Mouse (Mus musculus) liver, adult 2 months (tissue): Measurements from ENCODE around the gene Palm2. TPM values are rescaled to one million over a fixed set of nuclear protein-coding genes. Genes with fewer than 3 reads are reported as not detected.

Source experiments
- DNase-seq: peaks from one replicate; pipeline ENCODE4 v3.0.0-alpha.2; 2011; ENCODE audit warnings: low read depth, low spot score; ENCODE audit errors: extremely low read depth
- H3K27ac ChIP-seq: fragments of 200-500 bp; replicated peaks from 2 replicates; pipeline ENCODE4 v1.5.1; 2012; ENCODE audit warnings: low read depth, mild to moderate bottlenecking, control low read depth, inconsistent platforms, low read length; ENCODE audit not compliant: insufficient read depth
- H3K27me3 ChIP-seq: fragments of 200-500 bp; 2 replicates; pipeline ENCODE4 v1.6.1; 2012; ENCODE audit warnings: mild to moderate bottlenecking, moderate library complexity, low read length, inconsistent platforms; ENCODE audit not compliant: control insufficient read depth, insufficient read depth
- H3K36me3 ChIP-seq: fragments of 200-500 bp; 2 replicates; pipeline ENCODE4 v1.6.1; 2012; ENCODE audit warnings: low read length, inconsistent platforms; ENCODE audit not compliant: control insufficient read depth, insufficient read depth
- H3K4me1 ChIP-seq: fragments of 200-500 bp; 2 replicates; pipeline ENCODE4 v1.6.1; 2011; ENCODE audit warnings: low read length; ENCODE audit not compliant: control insufficient read depth, insufficient read depth
- H3K4me3 ChIP-seq: fragments of 200-500 bp; 2 replicates; pipeline ENCODE4 v1.5.1; 2011; ENCODE audit warnings: low read depth, mild to moderate bottlenecking, control low read depth, low read length, moderate library complexity; ENCODE audit not compliant: insufficient read depth
- H3K79me2 ChIP-seq: fragments of 200-500 bp; 2 replicates; pipeline ENCODE4 v1.6.1; 2012; ENCODE audit warnings: inconsistent platforms, mild to moderate bottlenecking, low read length, moderate library complexity; ENCODE audit not compliant: control insufficient read depth, insufficient read depth
- H3K9ac ChIP-seq: fragments of 200-500 bp; 2 replicates; pipeline ENCODE4 v1.6.1; 2012; ENCODE audit warnings: low read depth, mild to moderate bottlenecking, control low read depth, inconsistent platforms, low read length
- CTCF ChIP-seq: fragments of 200-500 bp; IDR thresholded peaks from 2 replicates; pipeline ENCODE4 v1.5.1; 2011; ENCODE audit warnings: low read depth, low read length, control low read depth
- POLR2A ChIP-seq: fragments of 200-500 bp; IDR thresholded peaks from 2 replicates; pipeline ENCODE4 v1.6.1; 2011; ENCODE audit warnings: low read length, control low read depth; ENCODE audit not compliant: insufficient read depth; ENCODE audit errors: extremely low read depth
- WGBS: fragments of 180-500 bp; shearing (Covaris S2); methylation state at CpG from one replicate; pipeline ENCODE4 v1.1.7; 2018; 5-methylcytosine and 5-hydroxymethylcytosine counted together
- polyA plus RNA-seq: library from polyadenylated mRNA; depleted of rRNA; stranded (reverse); fragments of >200 nt; gene quantifications from 2 replicates; pipeline ENCODE4 v1.2.3, GENCODE M21; 2012
- total RNA-seq: library from RNA; depleted of rRNA; stranded (reverse); fragments of >200 nt; gene quantifications from 2 replicates; pipeline ENCODE4 v1.2.3, GENCODE M21; 2014

Gene Palm2
- total and polyA plus RNA-seq, 2 experiments, result 1.0 TPM; not detected in 1

DNA sequence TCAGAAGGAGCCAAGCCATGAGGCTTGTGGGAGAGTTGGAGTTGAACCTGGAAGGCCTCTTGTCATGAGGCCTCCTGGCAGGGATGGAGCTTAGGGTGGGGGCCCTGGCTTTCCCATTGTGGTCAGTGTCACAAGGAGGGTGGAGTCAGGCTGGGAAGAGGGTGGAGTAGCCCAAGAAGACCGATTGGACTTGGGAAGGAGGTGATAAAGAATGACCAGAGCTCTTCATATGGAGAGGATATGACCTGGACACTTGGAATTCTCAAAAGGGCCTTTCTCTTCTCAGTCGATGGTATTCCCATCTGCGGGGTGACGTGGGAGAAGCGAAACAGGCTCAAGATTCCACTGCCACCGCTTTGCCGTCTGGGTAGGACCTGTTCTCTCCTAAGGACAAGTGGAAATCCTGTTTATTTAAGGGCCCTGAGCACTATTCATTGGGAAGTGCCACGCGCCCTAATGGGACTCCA is 245.0 kb downstream of the Palm2 start:
- Histone ChIP-seq H3K27ac (peak overlapping the region; percentile 12; the same call in 1 of the 2 replicates), H3K79me2 (no peaks in the 10 kb centered on the region), H3K27me3 (peaks cover 2% of the 10 kb centered on the region; the same call in 1 of the 2 replicates), H3K36me3 (no peaks in the 10 kb centered on the region), H3K4me1 (peaks cover 2% of the 10 kb centered on the region), H3K9ac (no peak overlapping the region), H3K4me3 (no peak overlapping the region)
- DNase-seq, result no peak
- TF ChIP-seq CTCF (no peak), POLR2A (no peak)
- WGBS, result 69% methylated on average over 9 of the region's 9 CpGs

- 88% methylated on average over 12 of the region's 12 CpGs for WGBS
- TF ChIP-seq POLR2A, result no peak
- no peak for TF ChIP-seq CTCF
These were observed 246.1 kb downstream of the Palm2 start for GRCm38 (mm10) chr4:57680186-57680585.

DNA sequence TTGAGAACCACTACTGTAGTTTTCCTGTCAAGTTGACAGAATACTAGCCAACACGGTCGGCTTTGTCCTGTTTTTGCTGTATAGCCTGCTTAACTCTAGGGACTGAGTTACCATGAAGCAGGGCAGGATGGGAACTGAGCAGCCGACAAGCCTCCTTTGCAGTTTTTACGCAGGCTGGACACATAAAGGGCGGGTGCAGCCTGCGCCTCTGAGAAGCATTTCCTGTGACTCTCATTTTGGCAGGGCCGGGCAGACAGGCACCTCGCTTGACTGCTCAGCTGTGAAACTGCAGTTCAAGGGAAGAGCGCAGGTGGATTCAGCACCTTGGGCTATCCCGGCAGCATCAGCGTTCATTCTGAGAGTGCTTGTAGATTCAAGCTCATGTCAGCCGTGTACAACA is 247.5 kb downstream of the Palm2 start:
- no peaks in the 10 kb centered on the region for H3K36me3 ChIP-seq
- no peak for DNase-seq
- TF ChIP-seq CTCF (no peak), POLR2A (no peak)
- no peaks in the 10 kb centered on the region for H3K79me2 ChIP-seq
- 67% methylated on average over 12 of the region's 12 CpGs for WGBS
- H3K9ac ChIP-seq, result no peak overlapping the region
- no peak overlapping the region for H3K27ac ChIP-seq
- H3K4me1 ChIP-seq, result no peaks in the 10 kb centered on the region
- no peaks in the 10 kb centered on the region for H3K27me3 ChIP-seq
- H3K4me3 ChIP-seq, result no peak overlapping the region

More at GRCm38 (mm10) chr4:57680186-57680585, 246.1 kb downstream of the Palm2 start:
- Histone ChIP-seq H3K4me1 (no peaks in the 10 kb centered on the region; the same call in 1 of the 2 replicates), H3K4me3 (no peak overlapping the region), H3K27ac (no peak overlapping the region), H3K27me3 (no peaks in the 10 kb centered on the region), H3K79me2 (no peaks in the 10 kb centered on the region), H3K36me3 (no peaks in the 10 kb centered on the region), H3K9ac (no peak overlapping the region)
- no peak for DNase-seq

DNA sequence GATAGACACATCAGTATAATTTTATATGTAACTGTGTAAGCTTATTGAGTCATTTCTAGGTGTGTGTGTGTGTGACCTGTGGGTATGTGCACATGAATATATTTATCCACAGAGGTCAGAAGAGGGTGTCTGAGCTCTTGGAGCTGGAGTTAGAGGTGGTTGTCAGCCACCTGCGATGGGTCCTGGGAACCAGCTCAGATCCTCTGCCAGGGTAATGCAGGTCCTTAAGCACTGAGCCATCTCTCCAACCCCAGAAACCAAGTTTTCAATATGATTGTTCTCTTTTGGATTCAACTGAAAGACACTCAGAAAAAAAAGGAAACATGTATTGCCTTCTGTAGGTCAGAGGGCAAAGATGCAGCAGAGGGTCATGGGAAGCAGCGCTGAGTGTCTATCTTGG is 248.3 kb downstream of the Palm2 start:
- TF ChIP-seq CTCF, result no peak
- TF ChIP-seq POLR2A, result no peak
- no peaks in the 10 kb centered on the region for H3K36me3 ChIP-seq
- 84% methylated on average over 2 of the region's 2 CpGs for WGBS
- H3K79me2 ChIP-seq, result no peaks in the 10 kb centered on the region
- H3K9ac ChIP-seq, result no peak overlapping the region
- no peak overlapping the region for H3K4me3 ChIP-seq
- H3K4me1 ChIP-seq, result no peaks in the 10 kb centered on the region
- no peak overlapping the region for H3K27ac ChIP-seq
- H3K27me3 ChIP-seq, result no peaks in the 10 kb centered on the region
- no peak for DNase-seq

- Histone ChIP-seq H3K4me3 (no peak overlapping the region), H3K9ac (no peak overlapping the region), H3K36me3 (no peaks in the 10 kb centered on the region), H3K27ac (no peak overlapping the region), H3K27me3 (no peaks in the 10 kb centered on the region), H3K79me2 (no peaks in the 10 kb centered on the region), H3K4me1 (no peaks in the 10 kb centered on the region)
- 87% methylated on average over 11 of the region's 11 CpGs for WGBS
- TF ChIP-seq POLR2A, result no peak
- TF ChIP-seq CTCF, result no peak
- no peak for DNase-seq
These were observed 248.9 kb downstream of the Palm2 start for GRCm38 (mm10) chr4:57682944-57683343.

DNA sequence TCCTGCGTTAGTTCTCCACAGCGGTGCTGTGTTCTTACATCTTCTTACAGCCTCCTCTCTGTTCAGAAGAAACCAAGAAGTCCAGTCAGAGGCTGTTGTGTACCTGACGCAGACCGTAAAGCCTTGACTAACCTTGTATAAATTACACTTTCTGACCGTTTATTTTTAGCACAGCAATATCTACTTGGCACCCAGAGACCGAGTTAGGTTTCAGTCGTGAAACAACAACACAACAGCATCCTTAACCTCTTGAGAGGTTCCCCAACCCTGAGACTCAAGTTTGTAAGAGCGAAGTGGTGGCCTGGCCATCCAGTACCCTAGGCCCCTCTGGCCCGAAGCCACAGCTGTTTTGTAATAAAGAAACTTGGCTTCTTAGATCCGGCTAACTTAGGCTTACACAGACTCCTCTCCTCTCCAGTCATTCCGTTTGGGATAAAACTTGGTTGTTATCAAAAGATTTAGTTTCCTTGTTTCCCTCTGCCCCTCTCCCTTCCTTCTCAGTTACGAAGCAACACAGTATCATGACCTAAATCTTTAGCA is 250.7 kb downstream of the Palm2 start:
- 77% methylated on average over 12 of the region's 12 CpGs for WGBS
- Histone ChIP-seq H3K79me2 (no peaks in the 10 kb centered on the region), H3K36me3 (no peaks in the 10 kb centered on the region), H3K4me1 (no peaks in the 10 kb centered on the region), H3K9ac (no peak overlapping the region), H3K4me3 (no peak overlapping the region), H3K27me3 (no peaks in the 10 kb centered on the region), H3K27ac (no peak overlapping the region)
- TF ChIP-seq CTCF (no peak), POLR2A (no peak)
- no peak for DNase-seq
